ENCODE assay signal across 8 mouse cellular contexts in the genomic region with DNA sequence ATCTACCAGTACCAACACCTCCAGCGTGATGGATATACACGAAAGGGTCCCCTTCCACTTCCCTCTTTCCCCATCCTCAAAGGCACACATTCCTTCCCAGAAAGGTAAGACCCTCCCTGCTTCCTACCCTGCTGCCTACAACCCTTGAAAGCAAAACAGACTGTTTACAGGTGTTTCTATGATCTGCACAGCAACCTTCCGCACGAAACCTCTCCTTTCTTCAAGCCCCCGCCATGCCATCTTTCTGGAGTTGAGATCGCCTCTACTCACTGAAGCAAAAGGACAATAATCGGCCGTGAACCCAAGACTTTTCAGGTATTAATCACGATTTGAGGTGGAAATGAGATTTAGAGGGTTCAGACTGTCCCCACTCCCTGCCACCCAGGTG. TPM values are rescaled to one million over a fixed set of nuclear protein-coding genes. Genes with fewer than 3 reads are reported as not detected.
DNase-seq lines count a peak whose midpoint lies in the region; ATAC-seq and TF ChIP-seq lines count a peak whose summit lies in the region.

No protein-coding gene starts in this region.

- ATAC-seq in forebrain, embryonic 14.5 days = no peak
- no peak for ATAC-seq in liver, embryonic 16.5 days (ENCODE audit: low read depth)

- peak overlapping the region; percentile 39; the same call in 1 of the 2 replicates for H3K9ac ChIP-seq in CH12.LX (ENCODE audit: insufficient read depth, low read depth)
- peak overlapping the region; percentile 74 for H3K9ac ChIP-seq in forebrain, embryonic 14.5 days (ENCODE audit: low read length)
- peak overlapping the region; percentile 58; the same call in 1 of the 2 replicates for H3K9ac ChIP-seq in liver, embryonic 16.5 days (ENCODE audit: low read depth, low read length)

- no peak for TF ChIP-seq EP300 in CH12.LX (IDR thresholded peaks at IDR 0.05; ENCODE audit: low read length)

- peaks cover 17% of the 10 kb centered on the region for H3K36me3 ChIP-seq in heart, embryonic 10.5 days
- peaks cover 7 to 36% of the 10 kb centered on the region in 2 experiments for H3K36me3 ChIP-seq in CH12.LX (replicated peaks in 1 of 2; ENCODE audit: control insufficient read depth in 1 of 2, insufficient read depth in 1 of 2, low read length in 1 of 2)
- peaks cover 10% of the 10 kb centered on the region for H3K36me3 ChIP-seq in forebrain, embryonic 14.5 days (ENCODE audit: control insufficient read depth, insufficient read depth, low read length)
- no peaks in the 10 kb centered on the region for H3K36me3 ChIP-seq in liver, embryonic 16.5 days (ENCODE audit: control insufficient read depth, insufficient read depth)

- H3K4me1 ChIP-seq in heart, embryonic 10.5 days = peaks cover 14% of the 10 kb centered on the region
- peaks cover 0 to 5% of the 10 kb centered on the region in 2 experiments; a peak in 1 of 4 replicates for H3K4me1 ChIP-seq in CH12.LX (ENCODE audit: control insufficient read depth in 1 of 2, insufficient read depth in 2 of 2)
- H3K4me1 ChIP-seq in forebrain, embryonic 14.5 days (ENCODE audit: control insufficient read depth, insufficient read depth, low read length) = peaks cover 4% of the 10 kb centered on the region
- peaks cover 4% of the 10 kb centered on the region; the same call in 1 of the 2 replicates for H3K4me1 ChIP-seq in liver, embryonic 16.5 days (ENCODE audit: control insufficient read depth, low read depth, low read length)

- in situ Hi-C loops in CH12.LX (cut with MboI; ENCODE audit: low pct_ligation_motif_present, low pct_unique_long_range_greater_than_20kb, low sequenced_read_pairs) = no loop called here

- TF ChIP-seq POLR2A in CH12.LX (IDR thresholded peaks at IDR 0.05; ENCODE audit: low read depth, low read length) = no peak

- no peaks in the 10 kb centered on the region for H3K9me3 ChIP-seq in heart, embryonic 10.5 days
- peaks cover 7% of the 10 kb centered on the region for H3K9me3 ChIP-seq in CH12.LX (replicated peaks; ENCODE audit: low read length)
- H3K9me3 ChIP-seq in forebrain, embryonic 14.5 days (replicated peaks; ENCODE audit: control insufficient read depth, low read length) = no peaks in the 10 kb centered on the region
- H3K9me3 ChIP-seq in liver, embryonic 16.5 days (replicated peaks; ENCODE audit: control insufficient read depth, low read length) = no peaks in the 10 kb centered on the region

- DNase-seq in heart, embryonic 10.5 days (ENCODE audit: low spot score) = no peak
- DNase-seq in heart, adult 8-10 months (ENCODE audit: low spot score) = no peak
- DNase-seq in CH12.LX (ENCODE audit: extremely low read depth) = no peak
- no peak for DNase-seq in forebrain, embryonic 14.5 days (ENCODE audit: low spot score)
- no peak for DNase-seq in adrenal gland, adult 18-20 months (ENCODE audit: low spot score in 2 of 2)
- DNase-seq in right cerebral cortex, postnatal 10 days (ENCODE audit: low spot score in 2 of 2) = no peak
- DNase-seq in gastrocnemius, adult 18-20 months (ENCODE audit: low spot score) = no peak

- H3K79me2 ChIP-seq in CH12.LX (replicated peaks; ENCODE audit: control insufficient read depth, extremely low read depth, insufficient read depth, poor library complexity, severe bottlenecking) = peaks cover 15% of the 10 kb centered on the region

- dilution Hi-C loops in CH12.LX (cut with MboI; ENCODE audit: extremely low pct_ligation_motif_present, extremely low pct_unique_long_range_greater_than_20kb, low sequenced_read_pairs) = no loop called here

- 55% methylated on average over 9 of the region's 9 CpGs for WGBS in heart, embryonic 10.5 days
- 53% methylated on average over 9 of the region's 9 CpGs for WGBS in forebrain, embryonic 14.5 days
- 46% methylated on average over 9 of the region's 9 CpGs for WGBS in liver, embryonic 16.5 days (ENCODE audit: insufficient replicate concordance)

- no peaks in the 10 kb centered on the region for H3K27me3 ChIP-seq in heart, embryonic 10.5 days (ENCODE audit: insufficient read depth, poor library complexity, severe bottlenecking)
- no peaks in the 10 kb centered on the region for H3K27me3 ChIP-seq in CH12.LX (replicated peaks)
- no peaks in the 10 kb centered on the region for H3K27me3 ChIP-seq in forebrain, embryonic 14.5 days (replicated peaks; ENCODE audit: control insufficient read depth, insufficient read depth, low read length)
- H3K27me3 ChIP-seq in liver, embryonic 16.5 days (ENCODE audit: control insufficient read depth, insufficient read depth, low read depth, low read length) = no peaks in the 10 kb centered on the region

- no peak for TF ChIP-seq RAD21 in CH12.LX (IDR thresholded peaks at IDR 0.05; ENCODE audit: low read depth, low read length)

- no peak for TF ChIP-seq CTCF in CH12.LX (conservative IDR thresholded peaks at IDR 0.05 in 1 of 2, IDR thresholded peaks at IDR 0.05 in 1 of 2; ENCODE audit: low read depth in 2 of 2, low read length in 2 of 2)

- peak overlapping the region; percentile 73 for H3K4me3 ChIP-seq in heart, embryonic 10.5 days
- peak overlapping the region; percentile 69 to 93 (median 84) for H3K4me3 ChIP-seq in CH12.LX (replicated peaks in 1 of 3; ENCODE audit: low read depth in 2 of 3, low read length in 2 of 3, poor library complexity in 1 of 3)
- peak overlapping the region; percentile 54 for H3K4me3 ChIP-seq in forebrain, embryonic 14.5 days (ENCODE audit: low read depth, low read length)
- H3K4me3 ChIP-seq in liver, embryonic 16.5 days (ENCODE audit: low read depth, low read length) = peak overlapping the region; percentile 65

- H3K4me2 ChIP-seq in CH12.LX (ENCODE audit: insufficient read depth, low read depth, poor library complexity, severe bottlenecking) = peak overlapping the region; percentile 89
- H3K4me2 ChIP-seq in forebrain, embryonic 14.5 days (ENCODE audit: low read length) = peak overlapping the region; percentile 74
- H3K4me2 ChIP-seq in liver, embryonic 16.5 days (ENCODE audit: low read depth, low read length) = peak overlapping the region; percentile 75

- peak overlapping the region; percentile 85; the same call in 1 of the 2 replicates for H3K27ac ChIP-seq in heart, embryonic 10.5 days
- no peak overlapping the region for H3K27ac ChIP-seq in CH12.LX (ENCODE audit: insufficient read depth, low read depth)
- H3K27ac ChIP-seq in forebrain, embryonic 14.5 days (ENCODE audit: low read depth, low read length) = 0 out of 2 replicates have a peak overlapping the region, but pooled peaks have one; percentile 30
- no peak overlapping the region for H3K27ac ChIP-seq in liver, embryonic 16.5 days (ENCODE audit: low read length)

RNA-seq across cellular contexts. Expression of a gene that starts 0.6 kb away (rescaled TPM):
- polyA plus RNA-seq in heart, embryonic 10.5 days (2016; fragmentation: Nextera tagmentation; extraction: Ambion mirVana) = 4.4 and 5.7 TPM in 2 replicates
- total RNA-seq in heart, adult 8-10 months (2022) = under 1 TPM; 0.33 to 0.72 (median 0.47) TPM
- 10.9 and 12.6 TPM in 2 replicates for total RNA-seq in CH12.LX (2012; rRNA removed)
- 16.5 and 19.7 TPM in 2 replicates for total RNA-seq in CH12.LX (2014; rRNA removed)
- 13.3 and 16.3 TPM in 2 replicates for polyA plus RNA-seq in CH12.LX (2012; ENCODE audit: insufficient read length, low read depth)
- polyA plus RNA-seq in forebrain, embryonic 14.5 days (2014; fragmentation: Nextera tagmentation; extraction: Ambion mirVana) = 15.7 and 17.1 TPM in 2 replicates
- polyA plus RNA-seq in liver, embryonic 16.5 days (2015; fragmentation: Nextera tagmentation; extraction: Ambion mirVana) = 0.68 and 0.77 TPM in 2 replicates
- total RNA-seq in adrenal gland, adult 18-20 months (2021) = 1 to 10 TPM in 1 of 2 experiments, under 1 TPM in 1; 0.53 to 2.2 TPM
- 1 to 10 TPM; 2.3 TPM for total RNA-seq in gastrocnemius, adult 18-20 months (2021)

RNA-seq across cellular contexts. Expression of a gene that starts 7.0 kb away (rescaled TPM):
- polyA plus RNA-seq in heart, embryonic 10.5 days (2016; fragmentation: Nextera tagmentation; extraction: Ambion mirVana) = 3.7 and 6.3 TPM in 2 replicates
- total RNA-seq in heart, adult 8-10 months (2022) = 1 to 10 TPM; 3.0 to 4.0 (median 3.8) TPM
- total RNA-seq in CH12.LX (2012; rRNA removed) (2.9 and 3.3 TPM in 2 replicates), CH12.LX (2014; rRNA removed) (4.6 and 4.8 TPM in 2 replicates)
- polyA plus RNA-seq in CH12.LX (2012; ENCODE audit: insufficient read length, low read depth) = 2.5 and 2.9 TPM in 2 replicates
- 16.5 and 21.6 TPM in 2 replicates for polyA plus RNA-seq in forebrain, embryonic 14.5 days (2014; fragmentation: Nextera tagmentation; extraction: Ambion mirVana)
- polyA plus RNA-seq in liver, embryonic 16.5 days (2015; fragmentation: Nextera tagmentation; extraction: Ambion mirVana) = 1.0 and 1.1 TPM in 2 replicates
- total RNA-seq in adrenal gland, adult 18-20 months (2021) = 1 to 10 TPM; 6.3 to 6.8 TPM
- 1 to 10 TPM; 2.9 to 3.7 TPM for total RNA-seq in gastrocnemius, adult 18-20 months (2021)

RNA-seq across cellular contexts. Expression of a gene that starts 36.9 kb away (rescaled TPM):
- 10.5 and 10.8 TPM in 2 replicates for polyA plus RNA-seq in heart, embryonic 10.5 days (2016; fragmentation: Nextera tagmentation; extraction: Ambion mirVana)
- total RNA-seq in heart, adult 8-10 months (2022) = 10 to 100 TPM in 3 of 4 experiments, 1 to 10 TPM in 1; 10.0 to 13.4 (median 11.8) TPM
- 7.6 and 7.8 TPM in 2 replicates for total RNA-seq in CH12.LX (2012; rRNA removed)
- total RNA-seq in CH12.LX (2014; rRNA removed) = 4.1 and 5.8 TPM in 2 replicates
- 4.4 and 4.6 TPM in 2 replicates for polyA plus RNA-seq in CH12.LX (2012; ENCODE audit: insufficient read length, low read depth)
- polyA plus RNA-seq in forebrain, embryonic 14.5 days (2014; fragmentation: Nextera tagmentation; extraction: Ambion mirVana) = 23.0 and 34.3 TPM in 2 replicates
- polyA plus RNA-seq in liver, embryonic 16.5 days (2015; fragmentation: Nextera tagmentation; extraction: Ambion mirVana) = 3.4 and 4.1 TPM in 2 replicates
- 10 to 100 TPM; 15.2 to 19.0 TPM for total RNA-seq in adrenal gland, adult 18-20 months (2021)
- total RNA-seq in gastrocnemius, adult 18-20 months (2021) = 1 to 10 TPM; 7.7 to 8.2 TPM

RNA-seq across cellular contexts. Expression of a gene that starts 53.5 kb away (rescaled TPM):
- polyA plus RNA-seq in heart, embryonic 10.5 days (2016; fragmentation: Nextera tagmentation; extraction: Ambion mirVana) = 8.2 and 9.5 TPM in 2 replicates
- 1 to 10 TPM; 8.4 to 9.3 (median 8.6) TPM for total RNA-seq in heart, adult 8-10 months (2022)
- total RNA-seq in CH12.LX (2012; rRNA removed) (8.4 and 9.1 TPM in 2 replicates), CH12.LX (2014; rRNA removed) (9.0 and 9.1 TPM in 2 replicates)
- 8.6 and 9.7 TPM in 2 replicates for polyA plus RNA-seq in CH12.LX (2012; ENCODE audit: insufficient read length, low read depth)
- polyA plus RNA-seq in forebrain, embryonic 14.5 days (2014; fragmentation: Nextera tagmentation; extraction: Ambion mirVana) = 19.2 and 20.5 TPM in 2 replicates
- 1.7 TPM in 2 replicates for polyA plus RNA-seq in liver, embryonic 16.5 days (2015; fragmentation: Nextera tagmentation; extraction: Ambion mirVana)
- 10 to 100 TPM in 1 of 2 experiments, 1 to 10 TPM in 1; 9.2 to 10.2 TPM for total RNA-seq in adrenal gland, adult 18-20 months (2021)
- total RNA-seq in gastrocnemius, adult 18-20 months (2021) = 1 to 10 TPM; 7.9 to 8.1 TPM

RNA-seq across cellular contexts. Expression of a gene that starts 55.2 kb away (rescaled TPM):
- 2.1 and 3.7 TPM in 2 replicates for polyA plus RNA-seq in heart, embryonic 10.5 days (2016; fragmentation: Nextera tagmentation; extraction: Ambion mirVana)
- 1 to 10 TPM; 3.8 to 9.5 (median 6.4) TPM for total RNA-seq in heart, adult 8-10 months (2022)
- total RNA-seq in CH12.LX (2012; rRNA removed) = 3.4 and 3.5 TPM in 2 replicates
- total RNA-seq in CH12.LX (2014; rRNA removed) = 3.4 and 3.9 TPM in 2 replicates
- 2.7 and 3.1 TPM in 2 replicates for polyA plus RNA-seq in CH12.LX (2012; ENCODE audit: insufficient read length, low read depth)
- polyA plus RNA-seq in forebrain, embryonic 14.5 days (2014; fragmentation: Nextera tagmentation; extraction: Ambion mirVana) = 9.9 and 10.5 TPM in 2 replicates
- polyA plus RNA-seq in liver, embryonic 16.5 days (2015; fragmentation: Nextera tagmentation; extraction: Ambion mirVana) = 0.44 and 0.50 TPM in 2 replicates
- total RNA-seq in adrenal gland, adult 18-20 months (2021) = 1 to 10 TPM; 5.2 to 5.8 TPM
- 1 to 10 TPM; 4.2 to 4.6 TPM for total RNA-seq in gastrocnemius, adult 18-20 months (2021)

Comparison
In these comparisons a context has a peak if more than half of its experiments do, and no peak if none do; other contexts are left out.
1. H3K27ac ChIP-seq: peak in heart, embryonic 10.5 days (single experiment) and forebrain, embryonic 14.5 days (single experiment); none in CH12.LX (single experiment) and liver, embryonic 16.5 days (single experiment).
2. Peak in every context shown above with its lines, with median percentiles within 50 percentile points of each other: H3K4me3 ChIP-seq, H3K4me2 ChIP-seq and H3K9ac ChIP-seq.